Mouse (Mus musculus) sigmoid colon, adult 10 weeks (tissue): ENCODE results near the gene Tmem254b. TPM values are rescaled to one million over a fixed set of nuclear protein-coding genes. Genes with fewer than 3 reads are reported as not detected.

ENCODE experiments used
- polyA plus RNA-seq: library from polyadenylated mRNA; stranded (reverse); fragments of 350-450 nt; fragmentation: Illumina TruSeq; extraction: RNeasy Lipid Tissue Mini Kit (QIAGEN cat#74804); gene quantifications from one replicate; pipeline ENCODE4 v1.2.3, GENCODE M21; 2014; ENCODE audit warnings: low read depth, low replicate concordance

Gene Tmem254b
- polyA plus RNA-seq: 136 TPM

GRCm38 (mm10) chr14:26206926-26207247 lies at the start of gene Tmem254b:
Gene Tmem254b (minus strand): TSS chr14:26207041.

DNA sequence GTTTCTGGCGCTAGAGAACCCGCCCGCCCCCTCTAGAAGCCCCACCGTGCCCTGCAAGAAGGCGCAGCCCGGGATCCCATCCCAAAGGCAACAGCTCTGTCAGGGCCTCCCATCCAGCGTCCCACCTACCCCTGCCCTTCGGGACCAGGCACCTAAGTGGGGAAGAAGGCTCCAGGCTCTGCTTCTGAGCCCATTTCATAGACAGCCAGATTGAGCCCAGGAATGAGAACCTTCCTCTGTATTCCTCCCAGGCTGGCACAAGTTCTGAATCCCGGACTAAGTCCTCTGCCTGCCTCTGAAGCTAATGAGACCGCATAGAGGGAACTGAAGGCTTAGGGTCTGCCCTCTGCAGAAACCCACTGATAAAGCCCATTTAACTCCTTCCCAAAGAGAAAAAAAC lies 24.5 kb downstream of the Tmem254b start, which contains the start of gene Plac9b:
TSS of gene Plac9b (minus strand) at position 101 of the 400 bp plus-strand sequence.

Other genes starting within 250 kb of the Tmem254b start
- gene Duxbl1, start 228.5 kb downstream of the Tmem254b start, polyA plus RNA-seq: not detected
- 5.1 TPM for gene Gm9780, start 164.3 kb downstream of the Tmem254b start, polyA plus RNA-seq
- gene Tmem254c, start 139.7 kb downstream of the Tmem254b start, polyA plus RNA-seq: 2.8 TPM
- not detected for gene Cphx2, start 125.5 kb downstream of the Tmem254b start, polyA plus RNA-seq
- 4.8 TPM for gene Cphx3, start 124.7 kb downstream of the Tmem254b start, polyA plus RNA-seq
- 5.3 TPM for gene Duxbl2, start 88.7 kb downstream of the Tmem254b start, polyA plus RNA-seq
- not detected for gene Plac9b, start 24.6 kb downstream of the Tmem254b start, polyA plus RNA-seq
- gene Duxbl3, start 50.9 kb upstream of the Tmem254b start, polyA plus RNA-seq: 1.9 TPM